Mouse (Mus musculus) stomach, postnatal 0 days (tissue): ENCODE data around the gene Dpf3. TPM values are rescaled to one million over a fixed set of nuclear protein-coding genes. Genes with fewer than 3 reads are reported as not detected.

Experiments
- ATAC-seq: fragments of 200-750 bp; cut with Nextera tagmentation; 2 replicates; pipeline ENCODE4 v1.8.0; 2017; ENCODE audit not compliant: low FRiP score, low TSS enrichment
- DNase-seq: peaks from one replicate; pipeline ENCODE4 v3.0.0-alpha.2; 2016; ENCODE audit warnings: low spot score
- H3K27ac ChIP-seq: fragments of 300-500 bp; sonication (generic); replicated peaks from 2 replicates; pipeline ENCODE4 v1.5.1; 2014; ENCODE audit warnings: mild to moderate bottlenecking, control low read depth
- H3K27me3 ChIP-seq: fragments of 300-500 bp; sonication (generic); 2 replicates; pipeline ENCODE4 v1.6.1; 2014; ENCODE audit warnings: low read length; ENCODE audit not compliant: control insufficient read depth, insufficient read depth
- H3K36me3 ChIP-seq: fragments of 300-500 bp; sonication (generic); 2 replicates; pipeline ENCODE4 v1.6.1; 2014; ENCODE audit warnings: low read length, mixed read lengths; ENCODE audit not compliant: control insufficient read depth, insufficient read depth
- H3K4me1 ChIP-seq: fragments of 300-500 bp; sonication (generic); replicated peaks from 2 replicates; pipeline ENCODE4 v1.6.1; 2014; ENCODE audit warnings: antibody characterized with exemption; ENCODE audit not compliant: control insufficient read depth, insufficient read depth
- H3K4me2 ChIP-seq: fragments of 300-500 bp; sonication (generic); replicated peaks from 2 replicates; pipeline ENCODE4 v1.6.1; 2014; ENCODE audit warnings: low read depth, mild to moderate bottlenecking, control low read depth, moderate library complexity
- H3K4me3 ChIP-seq: fragments of 300-500 bp; sonication (generic); 2 replicates; pipeline ENCODE4 v1.5.1; 2014; ENCODE audit warnings: low read depth, low read length, control low read depth
- H3K9ac ChIP-seq: fragments of 300-500 bp; sonication (generic); 2 replicates; pipeline ENCODE4 v1.6.1; 2014; ENCODE audit warnings: mild to moderate bottlenecking, low read length, control low read depth, mixed read lengths
- H3K9me3 ChIP-seq: fragments of 300-500 bp; sonication (generic); 2 replicates; pipeline ENCODE4 v1.6.1; 2016; ENCODE audit warnings: low read length; ENCODE audit not compliant: control insufficient read depth
- CTCF ChIP-seq: IDR thresholded peaks from 2 replicates; pipeline ENCODE4 v1.5.1; 2016; ENCODE audit warnings: antibody characterized with exemption, low read depth, mild to moderate bottlenecking, moderate library complexity
- EP300 ChIP-seq: optimal IDR thresholded peaks from 2 replicates; pipeline ENCODE3; 2016; ENCODE audit warnings: antibody characterized with exemption
- WGBS: fragments of 180-500 bp; shearing (Covaris S2); extraction: QIAGEN DNeasy Blood & Tissue Kit; methylation state at CpG from one replicate; pipeline ENCODE4 v1.1.7; 2014; 5-methylcytosine and 5-hydroxymethylcytosine counted together
- polyA plus RNA-seq: library from polyadenylated mRNA; unstranded; fragments of >200 nt; fragmentation: Nextera tagmentation; extraction: Ambion mirVana; gene quantifications from 2 replicates; pipeline ENCODE4 v1.2.1, GENCODE M21; 2015

Gene Dpf3
- polyA plus RNA-seq, 1 experiment from 2014 or later = 3.0 TPM

GRCm38 (mm10) chr12:83234981-83235380 lies 252.5 kb downstream of the Dpf3 start:
- no peaks in the 10 kb centered on the region for H3K27me3 ChIP-seq
- WGBS = 59% methylated on average over 2 of the region's 2 CpGs
- no peak overlapping the region for H3K27ac ChIP-seq
- H3K9me3 ChIP-seq = no peaks in the 10 kb centered on the region
- H3K4me1 ChIP-seq = no peaks in the 10 kb centered on the region
- H3K9ac ChIP-seq = no peak overlapping the region
- no peak overlapping the region for H3K4me2 ChIP-seq
- no peaks in the 10 kb centered on the region for H3K36me3 ChIP-seq
- DNase-seq (no peak), ATAC-seq (no peak)
- H3K4me3 ChIP-seq = no peak overlapping the region
- TF ChIP-seq CTCF (no peak), EP300 (no peak)

DNA sequence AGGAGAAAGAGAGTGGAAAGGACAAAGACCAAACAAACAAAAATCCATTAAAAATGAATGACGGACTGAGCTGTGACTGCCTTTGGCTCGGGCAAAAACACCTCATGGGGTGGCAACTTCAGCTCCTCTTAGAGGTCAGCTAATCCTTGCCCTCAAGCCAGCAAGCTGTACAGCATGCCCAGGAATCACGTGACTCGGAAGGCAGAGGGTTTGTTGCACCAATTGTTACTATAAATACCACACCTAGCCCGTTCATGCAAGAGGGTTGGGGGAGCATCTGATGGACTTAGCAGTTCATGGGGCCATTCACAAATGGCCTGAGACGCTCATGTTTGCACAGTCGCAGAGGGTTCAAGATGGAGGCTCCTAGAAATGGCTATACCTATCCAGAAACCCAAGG lies 253.9 kb downstream of the Dpf3 start:
- Histone ChIP-seq H3K27ac (no peak overlapping the region), H3K4me2 (no peak overlapping the region), H3K4me1 (no peaks in the 10 kb centered on the region), H3K9me3 (no peaks in the 10 kb centered on the region), H3K27me3 (no peaks in the 10 kb centered on the region), H3K9ac (no peak overlapping the region), H3K36me3 (no peaks in the 10 kb centered on the region), H3K4me3 (no peak overlapping the region)
- no peak for DNase-seq
- ATAC-seq = no peak
- no peak for TF ChIP-seq CTCF
- 38% methylated on average over 7 of the region's 7 CpGs for WGBS

DNA sequence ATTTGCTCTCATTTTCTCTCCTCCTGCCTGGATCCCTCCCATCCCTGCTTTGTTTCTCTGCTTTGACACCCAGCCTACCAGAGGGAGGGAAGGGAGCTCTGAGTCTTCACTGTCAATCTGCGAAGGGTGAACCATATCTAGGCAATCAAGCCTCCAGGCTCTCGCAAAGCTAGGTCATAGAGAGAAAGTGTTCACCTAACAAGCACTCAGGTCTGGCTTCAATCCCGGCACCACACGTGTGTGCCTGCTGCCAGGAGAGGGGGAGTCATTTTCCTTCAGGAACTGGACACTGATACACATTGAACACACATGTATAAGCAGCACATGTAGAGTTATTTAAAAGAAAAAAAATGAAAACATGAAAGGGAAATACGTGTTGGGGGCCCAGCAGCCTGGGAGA lies 254.6 kb downstream of the Dpf3 start:
- no peaks in the 10 kb centered on the region for H3K9me3 ChIP-seq
- H3K4me1 ChIP-seq = no peaks in the 10 kb centered on the region
- H3K36me3 ChIP-seq = no peaks in the 10 kb centered on the region
- no peak overlapping the region for H3K27ac ChIP-seq
- WGBS = 62% methylated on average over 5 of the region's 5 CpGs
- no peaks in the 10 kb centered on the region for H3K27me3 ChIP-seq
- H3K9ac ChIP-seq = no peak overlapping the region
- ATAC-seq (no peak), DNase-seq (no peak)
- no peak overlapping the region for H3K4me2 ChIP-seq
- H3K4me3 ChIP-seq = no peak overlapping the region
- no peak for TF ChIP-seq CTCF
- TF ChIP-seq EP300 = no peak

GRCm38 (mm10) chr12:83231258-83231657 lies 256.3 kb downstream of the Dpf3 start:
- H3K36me3 ChIP-seq = no peaks in the 10 kb centered on the region
- no peak for TF ChIP-seq CTCF
- TF ChIP-seq EP300 = no peak
- H3K4me3 ChIP-seq = no peak overlapping the region
- no peaks in the 10 kb centered on the region for H3K9me3 ChIP-seq
- DNase-seq (no peak), ATAC-seq (no peak)
- WGBS = 76% methylated on average over 4 of the region's 4 CpGs
- H3K4me1 ChIP-seq = no peaks in the 10 kb centered on the region
- H3K27me3 ChIP-seq = no peaks in the 10 kb centered on the region
- H3K4me2 ChIP-seq = no peak overlapping the region
- H3K9ac ChIP-seq = no peak overlapping the region
- no peak overlapping the region for H3K27ac ChIP-seq

GRCm38 (mm10) chr12:83229683-83230082 lies 257.8 kb downstream of the Dpf3 start:
- no peak for TF ChIP-seq CTCF
- TF ChIP-seq EP300 = no peak
- no peak overlapping the region for H3K4me3 ChIP-seq
- ATAC-seq = no peak
- no peaks in the 10 kb centered on the region for H3K36me3 ChIP-seq
- no peaks in the 10 kb centered on the region for H3K27me3 ChIP-seq
- no peak overlapping the region for H3K27ac ChIP-seq
- 82% methylated on average over 6 of the region's 6 CpGs for WGBS
- no peak overlapping the region for H3K4me2 ChIP-seq
- no peaks in the 10 kb centered on the region for H3K4me1 ChIP-seq
- H3K9ac ChIP-seq = no peak overlapping the region
- no peaks in the 10 kb centered on the region for H3K9me3 ChIP-seq
- no peak for DNase-seq

- 86% methylated on average over 4 of the region's 4 CpGs for WGBS
Measured at GRCm38 (mm10) chr12:83227014-83227413, 260.5 kb downstream of the Dpf3 start.

More at GRCm38 (mm10) chr12:83227014-83227413, 260.5 kb downstream of the Dpf3 start:
- no peak overlapping the region for H3K4me3 ChIP-seq
- H3K4me2 ChIP-seq = no peak overlapping the region
- H3K9ac ChIP-seq = no peak overlapping the region
- H3K9me3 ChIP-seq = no peaks in the 10 kb centered on the region
- DNase-seq = no peak
- no peaks in the 10 kb centered on the region for H3K36me3 ChIP-seq
- no peak for TF ChIP-seq EP300
- H3K27me3 ChIP-seq = no peaks in the 10 kb centered on the region
- H3K4me1 ChIP-seq = no peaks in the 10 kb centered on the region
- no peak overlapping the region for H3K27ac ChIP-seq
- no peak for ATAC-seq
